Mouse (Mus musculus) CH12.LX (cell line): ENCODE measurements around the gene Serf2.
"Not testable (repeated sequence)": the region's sequence is repeated elsewhere in the genome, so short reads cannot be mapped to it uniquely, and the experiment has no call there.

ENCODE experiments used
- CTCF ChIP-seq, 2 experiments: IDR thresholded peaks in 1 of 2; conservative IDR thresholded peaks in 1 of 2; 2 replicates each; pipeline ENCODE4 v1.5.1; 2011 to 2012; ENCODE audit warnings: low read depth in 2 of 2, low read length in 2 of 2, improper control_type of control experiment in 1 of 2, inconsistent platforms in 1 of 2, mild to moderate bottlenecking in 1 of 2, moderate library complexity in 1 of 2
- E2F4 ChIP-seq: IDR thresholded peaks from 2 replicates; pipeline ENCODE4 v1.6.1; 2011; ENCODE audit warnings: low read depth, low read length, improper control_type of control experiment; ENCODE audit not compliant: insufficient replicate concordance
- ELF1 ChIP-seq: IDR thresholded peaks from 2 replicates; pipeline ENCODE4 v1.6.1; 2014; ENCODE audit warnings: low read depth, mild to moderate bottlenecking, inconsistent platforms, low read length, improper control_type of control experiment
- EP300 ChIP-seq: IDR thresholded peaks from 2 replicates; pipeline ENCODE4 v1.6.1; 2011; ENCODE audit warnings: low read length, improper control_type of control experiment
- MAFK ChIP-seq: IDR thresholded peaks from 2 replicates; pipeline ENCODE4 v1.6.1; 2011; ENCODE audit warnings: low read length, improper control_type of control experiment; ENCODE audit not compliant: insufficient replicate concordance
- MXI1 ChIP-seq: IDR thresholded peaks from 2 replicates; pipeline ENCODE4 v1.6.1; 2011; ENCODE audit warnings: mild to moderate bottlenecking, low read depth, low read length, improper control_type of control experiment
- MYC ChIP-seq: IDR thresholded peaks from 2 replicates; pipeline ENCODE4 v1.6.1; 2011; ENCODE audit warnings: low read depth, mild to moderate bottlenecking, improper control_type of control experiment, low read length
- POLR2A ChIP-seq: IDR thresholded peaks from 2 replicates; pipeline ENCODE4 v1.6.1; 2011; ENCODE audit warnings: low read depth, mild to moderate bottlenecking, improper control_type of control experiment, low read length
- POLR2AphosphoS2 ChIP-seq: IDR thresholded peaks from 2 replicates; pipeline ENCODE4 v1.6.1; 2011; ENCODE audit warnings: low read depth, low read length, improper control_type of control experiment
- RAD21 ChIP-seq: IDR thresholded peaks from 2 replicates; pipeline ENCODE4 v1.6.1; 2011; ENCODE audit warnings: low read depth, mild to moderate bottlenecking, low read length, improper control_type of control experiment, moderate library complexity
- SIN3A ChIP-seq: IDR thresholded peaks from 2 replicates; pipeline ENCODE4 v1.6.1; 2012; ENCODE audit warnings: low read length, improper control_type of control experiment, inconsistent platforms
- USF1 ChIP-seq: IDR thresholded peaks from 2 replicates; pipeline ENCODE4 v1.6.1; 2014; ENCODE audit warnings: low read depth, mild to moderate bottlenecking, inconsistent platforms, low read length, improper control_type of control experiment
- ZC3H11A ChIP-seq: IDR thresholded peaks from 2 replicates; pipeline ENCODE4 v1.6.1; 2012; ENCODE audit warnings: low read depth, mild to moderate bottlenecking, inconsistent platforms, low read length, improper control_type of control experiment

DNA sequence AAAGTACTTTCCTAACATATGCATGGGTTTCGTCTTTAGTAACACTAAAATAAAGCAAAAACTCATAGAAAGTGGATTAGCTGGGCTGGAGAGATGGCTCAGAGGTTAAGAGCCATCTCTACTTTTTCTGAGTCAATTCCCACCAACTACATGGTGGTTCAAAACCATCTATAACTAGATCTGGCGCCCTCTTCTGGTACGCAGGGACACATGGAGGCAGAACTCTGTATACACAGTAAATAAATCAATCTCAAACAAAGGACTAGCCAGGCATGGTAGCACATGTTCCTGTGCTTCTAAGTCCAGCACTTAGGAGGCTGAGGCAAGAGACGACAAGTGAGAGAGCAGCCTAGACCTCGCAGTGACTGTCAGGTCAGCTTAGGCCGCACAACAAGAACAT lies 20.0 kb downstream of the Serf2 start:
- not testable (repeated sequence) for TF ChIP-seq MXI1; POLR2A; MYC; ELF1; POLR2AphosphoS2; MAFK; CTCF (conservative IDR thresholded peaks at IDR 0.05 in 1 of 2, IDR thresholded peaks at IDR 0.05 in 1 of 2; ENCODE audit: low read depth in 2 of 2, low read length in 2 of 2); EP300; RAD21; ZC3H11A; USF1; E2F4; SIN3A
